Mouse (Mus musculus): ENCODE data around the gene H2-M5.
"Not testable (repeated sequence)": the region's sequence is repeated elsewhere in the genome, so short reads cannot be mapped to it uniquely, and the experiment has no call there.

H2-M5 gene

GRCm38 (mm10) chr17:36992336-36993104 lies 3.2 kb upstream of the H2-M5 start:
- DNase-seq = no peak

- DNase-seq = not testable (repeated sequence)
Observed at GRCm38 (mm10) chr17:36990630-36991029, 1.3 kb upstream of the H2-M5 start.

GRCm38 (mm10) chr17:36988475-36988874 lies 862 bp downstream of the H2-M5 start:
- DNase-seq = no peak

GRCm38 (mm10) chr17:36982253-36983155 lies 6.8 kb downstream of the H2-M5 start:
- DNase-seq = no peak

GRCm38 (mm10) chr17:36981845-36982244 lies 7.5 kb downstream of the H2-M5 start:
- no peak for DNase-seq

- peak; percentile 53 for DNase-seq
Observed at GRCm38 (mm10) chr17:36981221-36981813, 8.0 kb downstream of the H2-M5 start, which contains the start of gene 2410137M14Rik. Gene 2410137M14Rik (minus strand): TSS chr17:36981237.

GRCm38 (mm10) chr17:36973271-36973787 lies 16.0 kb downstream of the H2-M5 start:
- no peak for DNase-seq

GRCm38 (mm10) chr17:36972791-36973190 lies 16.5 kb downstream of the H2-M5 start:
- no peak for DNase-seq

GRCm38 (mm10) chr17:36971172-36971850 lies 18.0 kb downstream of the H2-M5 start:
- DNase-seq = no peak

- no peak for DNase-seq
Observed at GRCm38 (mm10) chr17:36970316-36970890, 18.9 kb downstream of the H2-M5 start.

- DNase-seq = no peak
Observed at GRCm38 (mm10) chr17:36966875-36967274, 22.5 kb downstream of the H2-M5 start.

GRCm38 (mm10) chr17:36961125-36961524 lies 28.2 kb downstream of the H2-M5 start:
- DNase-seq = no peak

GRCm38 (mm10) chr17:36958884-36959283 lies 30.5 kb downstream of the H2-M5 start:
- DNase-seq = peak; percentile 42

- peak; percentile 98 for DNase-seq
Observed at GRCm38 (mm10) chr17:36957999-36958743, 31.2 kb downstream of the H2-M5 start, which contains the start of the genes Znrd1 and Znrd1as. Gene Znrd1 (minus strand): TSS chr17:36958559. Gene Znrd1as (plus strand): TSS chr17:36958592.

GRCm38 (mm10) chr17:36953062-36953461 lies 36.3 kb downstream of the H2-M5 start:
- no peak for DNase-seq

GRCm38 (mm10) chr17:36952631-36953030 lies 36.7 kb downstream of the H2-M5 start:
- DNase-seq = no peak

- peak; percentile 98 for DNase-seq
Observed at GRCm38 (mm10) chr17:36950981-36951947, 38.1 kb downstream of the H2-M5 start, which contains the start of gene Ppp1r11. Gene Ppp1r11 (minus strand): TSS chr17:36951741.

GRCm38 (mm10) chr17:36949265-36949664 lies 40.1 kb downstream of the H2-M5 start:
- no peak for DNase-seq

- no peak for DNase-seq
Observed at GRCm38 (mm10) chr17:36948286-36948685, 41.1 kb downstream of the H2-M5 start.
